Mouse (Mus musculus): Measurements from ENCODE around the gene Sebox.

Gene Sebox

GRCm38 (mm10) chr11:78483639-78484038 lies 19.6 kb upstream of the Sebox start:
- TF ChIP-seq GATA4 (IDR thresholded peaks at IDR 0.05; ENCODE audit: insufficient replicate concordance, low read length), result no peak

DNA sequence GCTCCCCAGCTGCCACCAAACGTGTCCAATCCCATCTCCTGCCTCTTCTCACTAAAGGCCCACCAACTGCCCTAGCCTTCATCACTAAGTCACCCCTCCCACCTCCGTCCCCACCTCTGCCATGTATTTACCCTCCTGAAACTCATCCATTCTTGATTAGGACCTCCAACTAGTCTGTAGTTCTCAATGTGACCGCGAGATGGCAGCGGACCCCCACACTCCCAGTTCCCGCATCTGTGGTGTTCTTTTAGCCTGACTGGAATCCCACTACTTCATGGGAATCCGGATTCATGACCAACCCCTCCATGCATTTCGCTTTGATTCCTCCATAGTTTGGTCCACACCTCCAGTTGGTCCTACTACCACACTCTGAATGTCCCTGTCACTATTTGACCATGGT lies 15.1 kb upstream of the Sebox start:
- TF ChIP-seq GATA4 (IDR thresholded peaks at IDR 0.05; ENCODE audit: insufficient replicate concordance, low read length), result no peak

DNA sequence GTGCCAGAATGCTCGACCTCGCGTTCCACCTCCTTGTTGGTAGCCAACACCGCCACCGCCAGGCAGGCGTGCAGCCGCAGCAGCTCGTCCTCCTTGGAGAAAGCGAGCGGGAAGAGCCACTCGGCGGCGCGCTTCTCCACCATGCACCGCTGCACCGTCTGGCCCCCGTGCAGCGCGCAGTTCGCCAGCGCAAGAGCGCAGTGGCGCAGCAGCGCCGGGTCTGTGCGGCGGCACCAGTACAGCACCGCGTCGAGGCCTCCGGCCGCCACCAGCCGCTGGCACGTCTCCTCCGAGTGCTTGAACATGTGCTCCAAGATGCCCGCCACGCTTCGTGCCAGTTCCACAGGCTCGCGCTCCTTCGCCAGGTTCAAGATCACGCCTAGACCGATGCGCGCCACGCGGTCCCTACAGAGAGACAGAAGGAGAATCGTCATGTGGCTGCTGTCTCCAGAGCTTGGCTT lies 12.4 kb upstream of the Sebox start:
- TF ChIP-seq GATA4 (IDR thresholded peaks at IDR 0.05; ENCODE audit: insufficient replicate concordance, low read length), result no peak

DNA sequence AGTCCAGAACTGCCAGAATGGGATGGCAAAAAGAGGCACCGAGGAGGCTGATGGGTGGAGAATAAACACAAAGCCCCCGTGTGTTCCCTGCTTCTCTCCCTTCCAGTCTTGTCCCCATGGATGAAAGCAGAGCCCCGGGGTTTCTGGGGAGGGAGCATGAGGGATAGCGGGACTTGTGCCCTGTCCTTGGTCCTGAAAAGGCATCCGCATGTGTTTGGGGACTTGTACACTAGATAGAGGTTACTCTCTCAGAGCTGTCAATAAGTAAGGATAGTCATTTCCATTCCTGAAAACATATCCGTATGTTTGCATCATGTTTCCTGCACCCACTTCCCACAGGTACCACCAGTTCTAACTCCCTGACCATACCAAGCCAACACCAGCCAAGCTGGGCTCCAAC lies 7.3 kb upstream of the Sebox start:
- TF ChIP-seq GATA4 (IDR thresholded peaks at IDR 0.05; ENCODE audit: insufficient replicate concordance, low read length), result no peak

DNA sequence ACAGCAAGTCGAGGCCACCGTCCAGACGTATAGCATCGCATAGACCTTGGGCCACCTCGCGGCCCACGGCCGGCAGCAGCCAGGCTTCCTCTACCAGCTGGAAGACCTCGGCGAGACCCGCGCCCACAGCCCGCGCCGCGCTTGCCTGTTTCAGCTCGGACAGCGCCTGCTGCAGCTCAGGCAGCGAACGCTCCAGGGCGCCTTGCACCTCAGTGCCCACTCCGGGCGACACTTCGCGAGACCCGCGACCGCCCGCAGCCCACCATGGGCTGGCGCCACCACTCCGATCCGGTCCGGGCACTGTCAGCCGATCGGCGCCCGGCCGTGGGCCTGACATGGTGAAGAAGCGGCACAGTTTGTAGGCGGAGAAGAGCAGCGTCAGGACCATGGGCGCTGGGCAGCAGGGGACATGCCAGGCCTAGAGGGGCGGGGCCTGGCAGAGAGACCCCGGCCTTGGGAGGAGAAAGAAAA lies 6.1 kb upstream of the Sebox start:
- no peak for TF ChIP-seq GATA4 (IDR thresholded peaks at IDR 0.05; ENCODE audit: insufficient replicate concordance, low read length)

DNA sequence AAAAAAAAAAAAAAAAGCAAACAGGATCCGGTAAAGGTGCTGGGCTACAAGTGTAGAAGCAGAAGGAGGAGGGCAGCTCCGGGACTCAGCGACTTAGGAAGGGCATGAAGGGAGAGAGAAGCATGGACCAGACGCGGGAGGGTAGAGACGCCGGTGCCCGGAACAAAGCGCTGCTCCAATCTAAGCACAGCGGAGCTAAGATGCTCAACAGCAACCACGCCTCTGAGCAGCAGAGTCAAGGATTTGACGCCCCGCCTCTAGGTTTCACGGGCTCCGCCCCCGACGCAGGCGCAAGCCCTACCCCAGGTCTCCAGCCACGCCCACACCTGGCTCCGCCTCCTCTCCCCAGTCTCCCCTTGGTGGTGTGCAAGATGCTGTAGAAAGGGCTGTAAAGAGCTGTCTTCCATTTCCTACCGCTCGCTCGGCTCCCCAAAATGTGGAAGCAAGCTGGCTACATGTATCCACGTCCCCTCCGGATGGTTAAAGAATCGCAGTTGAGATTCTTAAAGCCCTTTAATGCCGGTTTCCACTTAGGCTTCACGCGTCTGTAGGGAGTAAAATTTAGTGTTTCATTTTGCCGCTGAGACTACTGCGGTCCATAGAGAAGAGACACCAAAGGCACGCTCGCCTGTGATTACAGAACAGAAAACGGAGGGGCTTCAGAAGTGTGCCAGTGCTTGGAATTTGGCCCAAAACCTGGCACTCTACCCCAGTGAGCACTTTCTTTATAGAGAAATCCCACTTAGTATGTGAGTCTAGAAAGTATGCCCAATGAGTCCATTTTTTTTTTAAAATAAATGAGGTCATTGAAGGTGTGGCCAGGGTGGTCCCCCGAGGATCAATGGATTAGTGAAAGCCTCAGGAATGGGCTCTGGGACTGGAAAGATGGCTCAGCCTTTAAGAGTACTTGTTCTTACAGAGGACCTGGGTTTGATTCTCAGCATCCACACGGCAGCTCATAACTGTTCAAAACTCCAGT lies 5.4 kb upstream of the Sebox start, which contains the start of gene Sarm1:
Sarm1 (minus strand) TSS at position 211 of the 979 bp plus-strand sequence.
- TF ChIP-seq GATA4 (IDR thresholded peaks at IDR 0.05; ENCODE audit: insufficient replicate concordance, low read length), result no peak

DNA sequence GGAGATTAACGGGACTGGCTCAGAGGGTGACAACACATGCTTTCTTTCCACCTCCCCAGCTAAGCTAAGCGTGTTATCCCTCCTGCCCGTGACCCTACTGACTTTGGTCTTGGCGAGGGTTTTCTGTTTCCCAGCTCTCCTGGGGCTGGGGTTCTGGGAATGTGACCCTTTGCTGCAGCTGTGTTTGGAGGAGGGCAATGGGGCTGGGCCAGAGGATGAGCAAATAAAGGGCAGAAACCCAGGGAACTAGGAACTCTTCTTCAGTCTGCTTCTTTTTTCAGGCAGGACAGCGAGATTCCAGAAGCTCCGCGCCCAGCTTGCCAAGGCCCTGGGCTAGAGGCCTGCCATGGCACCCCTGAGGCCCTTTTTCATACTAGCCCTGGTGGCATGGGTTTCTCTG lies 4.2 kb upstream of the Sebox start, which contains the start of gene Vtn:
Vtn (plus strand) TSS at position 88 of the 400 bp plus-strand sequence.
- TF ChIP-seq GATA4 (IDR thresholded peaks at IDR 0.05; ENCODE audit: insufficient replicate concordance, low read length), result no peak

- TF ChIP-seq GATA4 (IDR thresholded peaks at IDR 0.05; ENCODE audit: insufficient replicate concordance, low read length), result no peak
Observed at GRCm38 (mm10) chr11:78499543-78499942, 3.7 kb upstream of the Sebox start.

DNA sequence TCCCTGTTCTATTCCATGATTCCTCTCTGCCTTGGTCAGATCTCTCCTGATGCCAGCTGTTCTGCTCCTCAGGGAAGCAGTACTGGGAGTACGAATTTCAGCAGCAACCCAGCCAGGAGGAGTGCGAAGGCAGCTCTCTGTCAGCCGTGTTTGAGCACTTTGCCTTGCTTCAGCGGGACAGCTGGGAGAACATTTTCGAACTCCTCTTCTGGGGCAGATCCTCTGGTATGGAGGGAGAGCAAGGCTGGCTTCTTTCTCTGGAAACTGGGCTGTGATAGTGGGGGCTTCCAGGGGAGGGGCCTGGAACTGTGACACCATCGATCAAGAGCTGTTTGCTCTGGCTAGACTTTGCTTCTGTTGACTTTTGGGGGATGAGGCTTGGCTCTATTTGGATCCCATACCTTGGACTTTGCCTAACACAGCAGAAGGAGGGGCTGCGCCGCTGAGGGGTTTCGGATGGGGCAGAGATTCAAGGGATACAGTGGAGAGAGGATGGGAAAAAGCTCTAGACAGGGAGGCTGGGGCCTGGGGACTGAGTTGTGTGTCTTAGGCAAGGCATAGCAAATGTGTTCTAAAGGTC lies 2.5 kb upstream of the Sebox start:
- no peak for TF ChIP-seq GATA4 (IDR thresholded peaks at IDR 0.05; ENCODE audit: insufficient replicate concordance, low read length)

- TF ChIP-seq GATA4 (IDR thresholded peaks at IDR 0.05; ENCODE audit: insufficient replicate concordance, low read length), result no peak
Observed at GRCm38 (mm10) chr11:78501529-78501928, 1.7 kb upstream of the Sebox start.

- TF ChIP-seq GATA4 (IDR thresholded peaks at IDR 0.05; ENCODE audit: insufficient replicate concordance, low read length), result no peak
Observed at GRCm38 (mm10) chr11:78505430-78505829, 2.2 kb downstream of the Sebox start.

GRCm38 (mm10) chr11:78509148-78509547 lies 5.9 kb downstream of the Sebox start:
- TF ChIP-seq GATA4 (IDR thresholded peaks at IDR 0.05; ENCODE audit: insufficient replicate concordance, low read length), result no peak

- no peak for TF ChIP-seq GATA4 (IDR thresholded peaks at IDR 0.05; ENCODE audit: insufficient replicate concordance, low read length)
Observed at GRCm38 (mm10) chr11:78512025-78512957, 9.0 kb downstream of the Sebox start, which contains the start of the genes Tmem199 and Poldip2. Tmem199 (minus strand) TSS chr11:78512172. Poldip2 (plus strand) TSS chr11:78512193.

DNA sequence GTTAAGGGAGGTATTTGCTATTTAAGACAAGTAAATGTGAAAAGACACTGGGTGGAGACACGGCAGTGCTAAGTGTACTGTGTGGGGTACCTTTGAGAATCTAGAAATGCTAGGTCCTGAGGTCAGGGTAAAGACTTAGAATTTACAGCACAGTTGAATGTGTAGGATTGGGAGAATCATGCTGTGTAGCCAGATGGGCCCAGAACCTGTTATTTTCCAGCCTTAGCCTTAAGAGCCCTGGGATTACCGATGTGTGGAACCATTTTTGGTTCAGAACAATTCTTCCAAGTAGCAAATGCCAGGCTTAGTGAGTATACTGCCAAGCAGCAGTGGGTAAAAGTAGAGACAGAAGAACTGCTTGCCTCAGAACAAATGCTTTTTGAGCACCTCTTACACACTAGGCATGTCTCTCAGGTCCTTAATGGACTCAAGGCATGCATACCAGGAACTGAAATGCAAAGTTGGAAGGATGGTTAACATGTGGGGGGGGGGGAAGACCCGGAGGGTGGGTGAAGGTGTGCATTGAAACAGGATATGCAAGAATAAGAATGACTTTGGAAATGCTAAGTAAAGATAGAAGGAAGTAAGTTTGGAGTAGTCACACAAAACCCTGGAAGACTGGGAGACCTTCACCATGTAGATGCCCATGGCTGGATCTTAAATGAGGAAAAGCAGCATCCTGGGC lies 10.0 kb downstream of the Sebox start:
- TF ChIP-seq GATA4 (IDR thresholded peaks at IDR 0.05; ENCODE audit: insufficient replicate concordance, low read length), result no peak

Measured in liver, adult (tissue).